Mouse (Mus musculus): Measurements from ENCODE around the gene Garnl3.
A peak's percentile ranks its signal among the peaks of the same experiment; 100 is the strongest.

Garnl3 gene

DNA sequence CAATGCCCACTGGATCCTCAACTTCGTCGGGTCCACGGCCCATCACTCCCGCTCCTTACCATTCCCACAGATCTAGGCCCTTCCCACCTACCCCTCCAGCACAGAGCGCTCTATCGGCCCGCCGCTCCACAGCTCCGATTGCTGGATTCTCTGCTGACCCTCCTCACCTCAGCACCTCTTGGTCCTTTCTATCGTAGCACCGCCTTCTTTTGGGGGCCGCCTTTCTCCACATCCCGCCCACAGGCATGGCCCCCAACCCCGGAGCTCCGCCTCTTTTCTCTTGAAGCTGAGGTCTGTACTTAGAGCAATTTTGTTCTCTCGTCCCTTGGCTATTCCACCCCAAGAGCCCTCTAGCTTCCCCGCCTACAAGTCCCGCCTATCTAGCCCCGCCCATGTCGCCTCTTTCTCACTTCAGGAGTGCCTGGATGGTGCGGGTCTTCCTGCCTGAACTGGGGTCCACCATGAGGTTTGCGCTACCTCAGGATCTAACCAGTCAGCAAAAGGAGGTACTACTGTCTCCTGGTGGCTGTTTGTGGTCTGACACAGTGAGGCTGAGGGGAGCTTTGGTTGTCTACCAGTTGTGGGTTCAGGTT, at the start of gene Garnl3:
Gene Garnl3 (minus strand): TSS at position 155 of the 593 bp plus-strand sequence.
- peak; percentile 53 to 67 for DNase-seq (ENCODE audit: low read depth in 2 of 2, low spot score in 2 of 2)

DNA sequence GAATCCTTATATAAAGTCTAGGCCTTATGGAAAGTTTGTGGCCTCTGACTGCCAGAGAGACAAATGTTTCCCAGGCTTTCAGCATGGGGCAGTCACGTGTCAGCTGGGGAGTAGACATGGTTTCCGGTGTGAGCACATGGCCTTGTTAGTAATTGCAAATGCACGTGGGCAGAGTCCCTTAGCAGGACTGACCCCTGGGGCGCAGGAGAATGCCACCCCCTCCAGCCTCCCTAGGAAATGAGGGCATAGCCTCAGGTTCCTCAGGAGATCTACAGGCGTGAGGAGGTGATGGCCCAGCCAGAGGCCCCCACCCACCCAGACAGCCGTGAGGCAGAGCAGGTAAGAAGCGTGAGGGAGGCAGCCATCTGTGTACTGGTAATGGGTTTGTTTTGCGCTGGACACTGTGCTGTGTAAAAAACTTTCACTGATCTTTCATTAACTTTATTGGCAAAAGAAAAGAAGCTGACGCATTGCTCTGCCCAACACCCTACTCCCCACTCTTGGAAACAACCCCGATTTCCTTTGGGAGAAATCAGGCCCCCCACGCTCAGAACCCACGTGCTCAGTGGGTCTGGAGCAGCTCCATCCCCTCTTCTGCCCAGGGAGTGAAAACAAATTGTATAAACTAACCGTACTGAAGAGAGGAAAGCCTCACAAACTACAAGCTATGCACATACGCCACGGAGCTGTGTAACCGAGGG, 48.6 kb upstream of the Garnl3 start:
- DNase-seq (ENCODE audit: low read depth in 2 of 2, low spot score in 2 of 2): no peak

DNA sequence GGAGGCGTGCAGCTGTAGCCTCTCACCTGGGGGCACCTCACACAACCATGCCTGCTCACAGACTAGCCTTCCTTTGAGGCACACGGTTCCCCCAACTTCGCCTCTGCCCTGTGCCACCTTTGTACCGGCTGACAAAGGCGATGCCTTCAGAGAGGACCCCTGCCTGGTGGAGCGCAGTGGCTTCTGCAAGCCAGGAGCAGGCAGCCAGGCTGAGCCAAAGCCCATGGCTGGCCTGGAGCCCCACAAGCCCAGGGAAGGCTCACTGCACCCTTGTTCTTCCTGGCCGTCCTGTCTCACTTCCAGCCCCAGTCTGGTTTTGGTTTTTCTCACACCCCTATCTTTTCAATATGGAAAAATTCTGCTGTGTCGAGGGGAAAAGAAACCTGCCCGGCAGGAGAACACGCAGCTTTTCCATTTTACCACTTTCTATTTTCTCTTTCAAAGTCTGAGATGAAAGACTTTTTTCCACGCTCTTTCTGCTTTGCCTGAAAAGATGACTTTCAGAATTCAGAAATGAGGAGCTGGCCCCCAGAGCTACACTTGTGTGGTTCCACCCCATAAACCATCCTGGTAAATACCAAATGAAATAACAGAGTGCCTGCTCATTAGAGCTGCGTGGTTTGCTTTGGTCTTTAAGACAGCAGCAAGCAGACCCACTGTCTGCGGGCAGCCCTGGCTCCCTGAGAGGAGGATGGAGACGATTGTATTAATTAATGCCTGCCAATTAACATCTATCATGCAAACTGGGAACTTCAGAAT, 47.9 kb upstream of the Garnl3 start:
- no peak for DNase-seq (ENCODE audit: low read depth in 2 of 2, low spot score in 2 of 2)

DNA sequence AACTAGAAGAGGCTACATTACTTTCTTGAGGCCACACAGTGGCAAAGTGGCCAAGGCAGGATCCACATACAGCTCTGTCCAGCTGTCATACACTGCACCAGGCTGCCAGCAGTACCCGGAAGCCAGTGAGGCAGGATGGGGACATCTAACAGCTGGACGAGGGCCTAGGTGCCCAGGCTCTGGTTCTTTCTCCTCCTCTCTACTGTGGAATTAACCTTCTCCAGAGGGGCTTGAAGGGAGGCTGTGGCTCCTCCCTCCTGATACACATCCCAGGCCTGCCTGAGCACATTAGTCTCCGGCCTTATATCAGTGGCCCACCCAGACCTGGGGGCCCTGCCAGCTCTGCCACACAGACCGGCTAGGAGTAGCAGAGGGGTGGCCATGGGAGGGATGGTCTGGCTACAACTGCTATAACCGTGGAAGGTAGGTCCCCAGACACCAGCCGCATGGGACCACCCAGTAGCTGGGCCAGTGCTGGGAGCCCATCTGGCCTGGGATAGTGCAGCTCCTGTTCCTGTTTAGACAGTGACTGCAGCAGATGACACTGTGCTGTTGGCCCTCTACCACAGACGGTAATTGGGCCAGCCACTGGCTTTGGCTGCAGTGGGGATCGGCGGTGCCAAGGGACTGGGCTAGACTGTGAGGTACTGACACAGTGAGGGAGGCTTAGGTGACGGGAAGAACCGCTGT, 46.9 kb upstream of the Garnl3 start:
- no peak for DNase-seq (ENCODE audit: low read depth in 2 of 2, low spot score in 2 of 2)

DNA sequence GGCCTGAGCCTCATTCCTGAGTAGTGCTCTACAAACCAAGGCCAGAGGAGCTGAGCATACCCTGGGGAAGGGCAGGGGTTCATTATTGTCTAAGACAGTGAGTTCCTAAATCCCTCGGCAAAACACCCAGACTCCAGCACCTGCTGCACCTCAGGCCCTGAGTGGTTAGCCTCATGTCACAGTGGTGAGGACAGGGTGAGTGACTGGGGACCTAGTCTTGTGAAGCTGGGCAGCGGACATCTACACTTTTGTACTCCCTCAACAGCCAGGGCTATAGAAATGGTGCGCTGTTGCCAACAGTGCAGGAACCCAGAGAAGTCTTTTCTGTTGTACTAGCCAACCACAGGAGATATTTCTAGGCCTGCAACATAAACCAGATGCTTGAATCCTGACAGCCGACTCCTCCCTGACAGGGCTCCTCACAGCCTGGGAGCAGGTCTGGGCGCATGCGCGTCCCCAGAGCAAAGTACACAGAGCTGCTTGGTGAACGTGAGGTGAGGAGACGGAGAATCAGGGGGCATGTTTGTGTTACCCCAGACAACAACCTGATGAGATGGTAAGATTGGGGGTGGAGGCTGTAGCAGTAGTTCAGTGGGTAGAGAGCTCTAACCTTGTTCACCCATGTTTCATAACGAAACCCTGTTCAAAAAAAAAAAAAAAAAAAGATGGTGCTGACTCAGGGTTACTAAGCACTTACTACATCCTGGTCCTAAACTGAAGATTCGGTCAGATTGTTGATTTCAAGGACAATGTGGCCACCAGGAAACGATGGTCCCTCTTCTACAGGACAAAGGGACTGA, 46.2 kb upstream of the Garnl3 start:
- no peak for DNase-seq (ENCODE audit: low read depth in 2 of 2, low spot score in 2 of 2)

DNA sequence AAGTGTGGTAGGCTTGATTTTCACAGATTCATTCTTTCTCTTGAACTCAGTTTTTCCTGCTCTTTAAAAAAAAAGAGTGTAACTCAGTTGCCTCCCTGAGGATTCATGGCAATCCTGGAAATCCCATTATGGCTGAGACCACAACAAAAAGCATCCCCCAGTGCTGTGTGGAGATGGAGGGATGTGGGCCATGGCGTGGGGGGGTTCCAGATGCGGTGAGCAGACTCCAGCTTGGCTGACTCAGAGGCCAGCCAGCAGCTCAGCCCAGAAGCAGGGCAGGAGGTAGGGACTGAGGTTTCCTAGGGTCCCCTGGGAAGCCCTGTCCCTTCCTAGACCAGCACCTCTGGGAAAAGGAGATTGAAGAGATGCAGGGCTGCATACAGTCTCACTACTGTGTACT, 45.5 kb upstream of the Garnl3 start:
- DNase-seq (ENCODE audit: low read depth in 2 of 2, low spot score in 2 of 2): no peak

DNA sequence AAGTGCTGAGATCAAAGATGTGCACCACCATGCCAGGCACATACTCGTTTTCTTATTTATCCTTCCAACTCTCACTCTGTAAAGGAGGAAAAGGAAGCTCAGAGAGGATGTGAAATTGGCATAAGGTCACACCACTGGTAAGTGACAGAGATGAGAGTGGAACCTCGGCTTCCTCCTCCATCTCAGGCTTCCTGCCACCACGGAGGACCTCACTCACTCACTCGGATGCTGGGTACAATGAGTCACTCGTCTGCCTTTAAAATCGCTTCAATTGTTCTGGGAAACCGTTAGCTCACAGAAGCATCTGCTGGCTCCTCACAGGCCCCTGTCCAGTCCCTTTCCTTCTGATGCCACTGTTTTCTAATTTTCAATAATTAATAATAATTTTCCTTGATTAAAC, 45.1 kb upstream of the Garnl3 start:
- no peak for DNase-seq (ENCODE audit: low read depth in 2 of 2, low spot score in 2 of 2)

DNA sequence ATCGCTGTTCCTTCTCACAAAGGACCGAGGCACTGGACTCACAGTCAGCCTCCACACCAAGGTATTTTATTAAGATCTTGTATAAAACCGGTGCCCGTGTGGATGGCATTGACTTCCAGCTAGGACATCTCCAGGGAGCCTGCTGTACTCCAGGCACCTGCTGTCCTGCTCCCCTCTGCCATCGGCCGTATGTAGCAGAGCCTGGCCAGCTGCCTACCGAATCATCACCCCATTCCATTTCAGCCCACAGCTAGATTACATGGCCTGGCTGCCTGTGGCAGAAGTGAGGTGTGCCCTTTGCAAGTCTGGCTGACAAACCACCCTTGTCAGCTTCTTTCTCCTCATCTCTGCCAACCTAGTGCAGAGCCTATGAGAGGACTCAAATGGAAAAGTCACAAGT, 42.2 kb upstream of the Garnl3 start:
- DNase-seq (ENCODE audit: low read depth in 2 of 2, low spot score in 2 of 2): no peak

DNA sequence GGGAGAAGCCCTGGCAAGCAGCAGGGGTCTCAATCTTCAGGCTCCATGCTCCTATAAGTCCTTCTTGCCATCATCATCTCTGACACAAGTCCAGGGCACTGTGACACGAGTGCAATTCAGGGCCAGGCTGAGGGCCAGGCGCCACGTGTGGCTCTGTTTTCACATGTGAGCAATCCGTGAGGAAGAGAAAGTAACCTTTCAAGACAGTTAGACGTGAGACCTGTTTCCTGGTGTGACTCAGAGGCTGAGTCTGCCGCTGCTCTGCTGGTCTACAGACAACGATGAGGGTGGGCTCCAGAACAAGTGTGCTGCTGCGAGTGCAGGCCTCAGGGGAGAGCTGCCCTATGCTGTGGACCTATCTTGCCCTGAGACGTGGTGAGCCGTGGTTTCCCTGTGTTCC, 41.7 kb upstream of the Garnl3 start:
- DNase-seq (ENCODE audit: low read depth in 2 of 2, low spot score in 2 of 2): no peak

DNA sequence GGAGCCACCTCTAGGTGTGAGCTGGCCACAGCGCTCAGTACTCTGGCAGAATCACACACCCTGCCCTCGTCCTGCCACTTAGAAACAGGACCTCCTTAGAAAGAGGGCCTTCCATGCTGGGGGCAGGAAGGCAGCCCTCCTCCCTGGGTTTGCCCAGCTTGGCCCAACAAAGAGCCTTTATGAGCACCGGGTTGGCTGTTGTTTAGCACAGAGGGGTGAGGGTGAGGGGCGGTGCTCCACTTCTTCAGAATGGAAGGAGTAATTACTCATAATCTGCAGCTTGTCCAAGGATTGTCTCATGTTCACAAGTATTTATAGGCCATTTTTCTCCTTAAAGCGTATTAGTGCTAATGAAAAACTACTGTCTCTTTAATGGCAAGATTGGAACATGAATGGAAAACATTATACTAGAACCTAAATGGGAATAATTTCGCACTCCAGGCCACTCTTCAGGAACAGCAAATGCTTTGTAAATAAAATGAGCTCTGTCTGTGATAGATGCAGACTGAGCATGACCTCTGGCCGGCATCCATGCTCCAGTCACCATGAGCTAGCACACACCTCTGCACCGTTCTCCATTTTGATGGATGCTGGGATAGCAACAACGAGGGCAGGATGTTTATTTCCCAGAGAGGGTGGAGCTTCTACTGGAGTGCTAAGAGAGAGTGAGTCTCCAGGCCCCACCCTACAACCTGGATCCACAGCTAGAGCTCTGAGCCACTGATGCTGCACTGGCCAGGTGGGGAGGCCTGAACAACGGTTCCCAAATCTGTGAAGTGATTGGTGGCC, 39.5 kb upstream of the Garnl3 start:
- no peak for DNase-seq (ENCODE audit: low read depth in 2 of 2, low spot score in 2 of 2)

DNA sequence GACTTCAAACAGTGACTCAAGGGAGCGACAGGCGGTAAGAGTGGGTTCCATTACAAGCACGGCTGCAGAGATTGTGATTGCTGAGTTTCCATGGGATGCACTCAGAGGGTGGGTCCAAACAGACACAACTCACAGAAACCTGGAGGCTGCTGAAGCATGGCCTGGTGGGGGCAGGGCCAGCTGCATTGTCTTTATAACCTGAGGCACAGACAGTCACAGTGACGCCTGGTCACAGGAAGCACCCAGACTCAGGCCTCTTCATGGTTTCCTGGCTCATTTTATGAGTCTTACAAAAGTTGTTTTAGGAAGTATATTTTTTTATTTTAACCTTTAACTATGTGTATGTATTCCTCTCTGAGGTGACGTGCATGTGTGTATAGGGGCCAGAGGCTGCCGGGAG, 38.0 kb upstream of the Garnl3 start:
- DNase-seq (ENCODE audit: low read depth in 2 of 2, low spot score in 2 of 2): no peak

DNA sequence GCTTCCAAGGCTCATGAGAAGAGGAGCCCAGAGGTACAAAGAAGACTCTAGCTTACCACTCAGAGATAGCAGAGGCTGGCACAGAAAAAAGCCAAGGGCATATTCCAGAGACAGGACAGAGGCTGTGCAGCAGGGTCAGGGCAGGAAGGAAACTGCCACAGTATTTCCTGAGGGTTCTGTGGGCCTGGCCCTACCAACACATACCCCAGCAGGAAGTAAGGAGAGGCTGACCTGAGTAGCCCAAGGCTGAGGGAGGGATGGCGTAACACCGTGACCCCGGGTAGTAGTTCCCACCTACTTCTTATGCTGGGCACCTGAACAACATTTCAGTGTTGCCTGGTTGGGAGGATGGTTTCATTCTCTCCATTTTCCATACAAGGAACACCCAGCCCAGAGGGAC, 35.6 kb upstream of the Garnl3 start:
- no peak for DNase-seq (ENCODE audit: low read depth in 2 of 2, low spot score in 2 of 2)

DNA sequence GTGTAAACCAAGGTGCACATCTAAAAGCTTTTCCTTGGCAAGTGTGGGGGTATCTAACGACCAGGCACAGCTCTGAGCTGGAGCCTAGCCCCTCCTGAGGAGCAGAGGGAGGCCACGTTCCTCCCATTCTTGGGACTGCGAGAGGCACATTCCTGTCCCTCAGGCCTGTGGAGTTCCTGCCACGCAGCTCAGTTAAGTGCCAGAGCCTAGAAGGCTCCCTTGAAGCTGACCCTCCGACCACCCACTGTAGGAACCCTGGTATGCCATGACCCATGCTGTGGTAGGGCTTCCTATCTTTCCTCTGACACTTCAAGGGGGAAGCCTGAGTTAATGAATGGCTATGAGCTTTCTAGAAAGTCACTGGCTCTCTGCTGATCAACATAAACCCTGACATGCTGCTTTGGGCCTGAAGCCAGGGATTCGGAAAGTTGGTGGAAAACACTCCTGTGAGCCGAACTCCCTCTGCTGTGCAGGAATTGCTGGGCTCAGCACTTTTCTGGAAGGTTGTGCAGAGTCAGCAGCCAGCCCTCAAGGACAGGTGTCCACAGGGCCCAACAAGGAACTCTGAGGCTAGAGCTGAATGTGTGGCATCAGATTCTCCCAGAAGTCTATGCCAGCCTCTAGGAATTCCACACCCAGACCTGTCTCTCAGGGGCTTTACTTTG, 34.4 kb upstream of the Garnl3 start:
- DNase-seq (ENCODE audit: low read depth in 2 of 2, low spot score in 2 of 2): no peak

DNA sequence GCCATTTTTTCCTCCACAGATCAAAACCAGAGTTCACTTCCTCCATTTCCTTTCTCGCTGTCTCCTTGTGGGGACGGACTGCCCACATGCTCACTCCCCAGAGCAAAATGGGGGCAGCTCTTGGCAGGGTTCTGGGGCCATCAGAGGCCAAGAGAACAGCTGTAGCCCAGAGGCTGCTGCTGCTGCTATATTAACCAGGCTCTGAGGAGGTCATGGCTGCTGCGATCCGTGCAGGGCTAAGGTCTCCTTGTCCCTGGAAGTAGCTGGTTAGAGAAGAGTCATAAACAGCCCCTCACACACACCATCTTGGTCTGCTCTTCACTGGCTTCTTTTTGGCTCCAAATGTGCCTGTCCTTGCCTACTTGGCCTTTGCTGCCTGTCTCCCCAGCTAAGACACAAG, 33.8 kb upstream of the Garnl3 start:
- DNase-seq (ENCODE audit: low read depth in 2 of 2, low spot score in 2 of 2): no peak

DNA sequence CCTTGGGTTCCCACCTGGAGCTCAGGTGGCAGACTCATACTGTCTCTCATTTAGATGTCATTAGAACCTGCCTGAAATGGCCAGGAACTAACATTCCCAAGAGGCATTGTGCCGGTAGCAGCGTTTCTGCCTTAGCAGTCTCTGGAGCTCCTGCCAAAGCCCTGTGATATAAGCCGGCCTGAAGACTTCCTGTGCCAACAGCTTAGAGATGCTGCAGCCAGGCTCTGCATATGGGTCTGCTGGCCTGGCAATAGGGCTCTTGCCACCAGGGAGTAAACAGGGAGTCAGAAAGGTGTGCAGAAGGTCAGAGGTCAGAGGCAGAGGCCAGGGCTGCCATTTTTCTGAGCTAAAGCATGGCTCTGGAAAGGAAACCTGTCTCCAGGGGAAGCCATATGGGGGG, 33.2 kb upstream of the Garnl3 start:
- no peak for DNase-seq (ENCODE audit: low read depth in 2 of 2, low spot score in 2 of 2)

DNA sequence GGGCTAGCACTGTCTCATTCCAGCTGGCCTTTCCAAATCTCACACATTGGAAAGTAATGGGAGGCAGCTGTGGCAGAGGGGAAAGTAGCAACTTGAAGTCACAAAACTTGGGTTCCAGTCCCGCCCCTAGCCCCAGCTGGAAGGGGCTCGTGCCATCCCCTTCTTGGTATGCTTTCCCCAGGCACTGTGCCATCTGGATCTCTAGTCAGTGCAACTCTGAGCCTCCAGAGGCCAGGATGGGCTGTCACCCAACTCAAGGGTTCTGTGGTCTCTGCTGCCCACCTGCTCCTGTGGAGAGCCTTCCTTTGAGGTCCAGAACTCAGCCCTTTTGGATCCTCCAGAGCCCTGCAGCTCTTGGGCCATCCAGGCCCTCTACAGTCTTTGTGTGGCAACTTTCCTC, 30.7 kb upstream of the Garnl3 start:
- no peak for DNase-seq (ENCODE audit: low read depth in 2 of 2, low spot score in 2 of 2)

DNA sequence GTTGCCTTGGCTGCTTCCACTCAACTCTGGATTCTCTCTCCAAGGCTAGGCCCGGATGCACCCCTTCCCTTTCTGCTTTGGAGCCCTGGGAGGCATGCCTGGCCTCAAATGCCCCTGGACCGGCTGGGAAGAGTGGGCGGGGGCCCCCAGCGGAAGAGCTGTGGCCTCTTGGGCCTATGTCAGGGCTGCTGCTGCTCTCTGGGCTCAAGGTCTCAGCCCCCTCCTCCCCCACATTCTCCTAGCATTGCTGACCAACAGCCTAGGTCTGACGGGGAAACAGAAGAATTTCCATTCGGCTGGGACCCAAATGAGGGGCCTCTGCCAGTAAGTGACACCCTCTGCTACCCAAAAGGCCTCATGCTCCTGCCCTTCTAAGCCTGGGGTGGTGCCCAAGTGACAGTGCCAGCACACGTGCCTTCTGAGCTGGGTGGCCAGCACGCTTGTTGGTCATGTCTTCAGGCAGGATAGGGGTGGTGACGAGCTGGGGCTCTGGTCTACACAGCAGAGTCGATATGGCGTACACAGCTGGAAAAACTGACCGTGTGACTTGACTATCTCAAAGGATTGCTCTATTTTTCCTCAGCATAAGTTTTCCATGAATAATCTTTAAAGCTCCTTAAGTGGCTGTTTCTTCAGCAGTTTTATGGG, 29.0 kb upstream of the Garnl3 start:
- DNase-seq (ENCODE audit: low read depth in 2 of 2, low spot score in 2 of 2): no peak

DNA sequence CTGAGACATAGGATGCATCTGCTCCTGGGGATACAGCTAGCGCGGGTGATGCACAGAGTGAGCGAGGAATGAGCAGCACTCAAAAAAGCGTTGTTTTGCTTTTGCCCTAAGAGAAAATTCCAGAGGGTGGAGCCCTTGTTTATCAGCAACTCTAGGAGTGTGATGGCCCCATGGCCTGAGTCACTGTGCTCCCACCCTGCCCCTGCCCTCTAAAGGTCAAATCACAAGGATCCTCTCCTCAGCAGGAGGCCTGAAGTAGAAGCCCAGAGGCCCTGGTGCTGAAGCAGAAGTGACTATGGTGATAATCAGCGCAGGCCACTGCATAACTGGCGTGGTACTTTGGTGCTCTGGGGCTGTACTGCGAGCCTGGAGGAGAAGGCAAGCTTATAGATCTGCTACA, 28.1 kb upstream of the Garnl3 start:
- DNase-seq (ENCODE audit: low read depth in 2 of 2, low spot score in 2 of 2): no peak

DNA sequence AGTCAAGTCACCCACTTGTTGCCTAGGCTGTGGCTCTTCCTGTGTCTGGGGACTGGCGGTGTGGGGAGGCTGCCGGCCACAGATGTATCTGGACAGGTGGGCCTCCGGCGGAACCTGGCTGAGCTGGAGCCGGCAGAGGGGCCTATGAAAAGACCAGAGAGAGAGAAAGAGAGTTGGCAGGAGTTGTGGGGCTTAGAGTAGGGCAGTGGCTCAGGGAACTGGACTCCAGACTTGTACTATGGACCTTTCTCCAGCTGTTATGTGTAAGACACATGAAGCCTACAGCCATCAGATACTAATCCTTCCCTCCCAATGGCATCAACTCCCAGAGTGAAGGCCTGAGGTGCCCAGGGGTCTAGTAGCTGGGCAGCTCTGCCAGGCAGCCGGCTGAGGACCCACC, 27.4 kb upstream of the Garnl3 start:
- no peak for DNase-seq (ENCODE audit: low read depth in 2 of 2, low spot score in 2 of 2)
